Mouse (Mus musculus): ENCODE measurements around the gene Dtx3.
A peak's percentile ranks its signal among the peaks of the same experiment; 100 is the strongest.

Dtx3 gene

GRCm38 (mm10) chr10:127195328-127196129, at the start of gene Dtx3:
Dtx3 (minus strand) TSS chr10:127195728.
- DNase-seq (ENCODE audit: low spot score in 2 of 2): no peak

- no peak for DNase-seq (ENCODE audit: low spot score in 2 of 2)
These were observed 42.8 kb upstream of the Dtx3 start for GRCm38 (mm10) chr10:127238241-127238824.

GRCm38 (mm10) chr10:127236541-127236940, 41.0 kb upstream of the Dtx3 start:
- DNase-seq (ENCODE audit: low spot score in 2 of 2): no peak

GRCm38 (mm10) chr10:127233141-127233540, 37.6 kb upstream of the Dtx3 start:
- DNase-seq (ENCODE audit: low spot score in 2 of 2): no peak

- no peak for DNase-seq (ENCODE audit: low spot score in 2 of 2)
These were observed 36.2 kb upstream of the Dtx3 start for GRCm38 (mm10) chr10:127231741-127232140.

GRCm38 (mm10) chr10:127230693-127231092, 35.2 kb upstream of the Dtx3 start:
- no peak for DNase-seq (ENCODE audit: low spot score in 2 of 2)

- DNase-seq (ENCODE audit: low spot score in 2 of 2): peak in 1 of 2 experiments; percentile 57
These were observed 33.4 kb upstream of the Dtx3 start for GRCm38 (mm10) chr10:127228897-127229296.

- peak in 1 of 2 experiments; percentile 41 for DNase-seq (ENCODE audit: low spot score in 2 of 2)
These were observed 31.6 kb upstream of the Dtx3 start for GRCm38 (mm10) chr10:127227163-127227562.

- no peak for DNase-seq (ENCODE audit: low spot score in 2 of 2)
These were observed 30.9 kb upstream of the Dtx3 start for GRCm38 (mm10) chr10:127226318-127226895.

GRCm38 (mm10) chr10:127225732-127226131, 30.2 kb upstream of the Dtx3 start:
- peak in 1 of 2 experiments; percentile 63 for DNase-seq (ENCODE audit: low spot score in 2 of 2)

- no peak for DNase-seq (ENCODE audit: low spot score in 2 of 2)
These were observed 29.7 kb upstream of the Dtx3 start for GRCm38 (mm10) chr10:127225213-127225612.

- DNase-seq (ENCODE audit: low spot score in 2 of 2): no peak
These were observed 22.8 kb upstream of the Dtx3 start for GRCm38 (mm10) chr10:127218339-127218738.

GRCm38 (mm10) chr10:127217177-127217576, 21.6 kb upstream of the Dtx3 start:
- DNase-seq (ENCODE audit: low spot score in 2 of 2): no peak

- DNase-seq (ENCODE audit: low spot score in 2 of 2): peak in 1 of 2 experiments; percentile 73
These were observed 20.9 kb upstream of the Dtx3 start for GRCm38 (mm10) chr10:127216456-127216855.

GRCm38 (mm10) chr10:127214422-127214803, 18.9 kb upstream of the Dtx3 start:
- no peak for DNase-seq (ENCODE audit: low spot score in 2 of 2)

GRCm38 (mm10) chr10:127213704-127214421, 18.3 kb upstream of the Dtx3 start:
- no peak for DNase-seq (ENCODE audit: low spot score in 2 of 2)

- DNase-seq (ENCODE audit: low spot score in 2 of 2): no peak
These were observed 17.7 kb upstream of the Dtx3 start for GRCm38 (mm10) chr10:127213272-127213671.

- DNase-seq (ENCODE audit: low spot score in 2 of 2): peak; percentile 80 to 92
These were observed 15.9 kb upstream of the Dtx3 start, which contains the start of gene Pip4k2c for GRCm38 (mm10) chr10:127211414-127211854. Pip4k2c (minus strand) TSS chr10:127211585.

GRCm38 (mm10) chr10:127210961-127211405, 15.5 kb upstream of the Dtx3 start:
- no peak for DNase-seq (ENCODE audit: low spot score in 2 of 2)

- peak in 1 of 2 experiments; percentile 76 for DNase-seq (ENCODE audit: low spot score in 2 of 2)
These were observed 14.5 kb upstream of the Dtx3 start for GRCm38 (mm10) chr10:127209928-127210570.

GRCm38 (mm10) chr10:127208921-127209320, 13.4 kb upstream of the Dtx3 start:
- DNase-seq (ENCODE audit: low spot score in 2 of 2): peak in 1 of 2 experiments; percentile 65

Data from left cerebral cortex, adult 9 months (tissue).